Mouse (Mus musculus) G1E-ER4 (cell line): Measurements from ENCODE around the gene Tunar. TPM values are rescaled to one million over a fixed set of nuclear protein-coding genes. Genes with fewer than 3 reads are reported as not detected.

Experiments used
- GATA1 ChIP-seq: IDR thresholded peaks from one replicate; pipeline ENCODE4 v1.8.0; 2012; ENCODE audit warnings: low read length, inconsistent platforms
- polyA plus RNA-seq: library from polyadenylated mRNA; stranded (reverse); fragments of >175 nt; gene quantifications from 2 replicates; pipeline ENCODE4 v1.2.3, GENCODE M21; 2012

The Tunar gene
- not detected in 2 replicates for polyA plus RNA-seq

GRCm38 (mm10) chr12:105333570-105333969 is at the start of gene Tunar:
Tunar (plus strand) TSS chr12:105333870.
- TF ChIP-seq GATA1 = no peak

- no peak for TF ChIP-seq GATA1
These were observed 21.1 kb upstream of the Tunar start for GRCm38 (mm10) chr12:105312571-105313035.

- no peak for TF ChIP-seq GATA1
These were observed 19.3 kb upstream of the Tunar start for GRCm38 (mm10) chr12:105314328-105314727.

GRCm38 (mm10) chr12:105322160-105322559 is 11.5 kb upstream of the Tunar start:
- TF ChIP-seq GATA1 = no peak

GRCm38 (mm10) chr12:105327051-105327450 is 6.6 kb upstream of the Tunar start:
- no peak for TF ChIP-seq GATA1

GRCm38 (mm10) chr12:105328396-105328795 is 5.3 kb upstream of the Tunar start:
- no peak for TF ChIP-seq GATA1

GRCm38 (mm10) chr12:105336094-105336420 is 2.4 kb downstream of the Tunar start:
- no peak for TF ChIP-seq GATA1

- TF ChIP-seq GATA1 = no peak
These were observed 3.0 kb downstream of the Tunar start for GRCm38 (mm10) chr12:105336421-105337289.

- TF ChIP-seq GATA1 = no peak
These were observed 3.8 kb downstream of the Tunar start for GRCm38 (mm10) chr12:105337290-105338005.

- no peak for TF ChIP-seq GATA1
These were observed 4.7 kb downstream of the Tunar start for GRCm38 (mm10) chr12:105338256-105338977.

- TF ChIP-seq GATA1 = no peak
These were observed 7.9 kb downstream of the Tunar start for GRCm38 (mm10) chr12:105341523-105341922.

GRCm38 (mm10) chr12:105344460-105344859 is 10.8 kb downstream of the Tunar start:
- TF ChIP-seq GATA1 = no peak

GRCm38 (mm10) chr12:105346861-105347260 is 13.2 kb downstream of the Tunar start:
- TF ChIP-seq GATA1 = no peak

GRCm38 (mm10) chr12:105347261-105347660 is 13.6 kb downstream of the Tunar start:
- no peak for TF ChIP-seq GATA1

- no peak for TF ChIP-seq GATA1
These were observed 20.6 kb downstream of the Tunar start for GRCm38 (mm10) chr12:105354266-105354665.

- TF ChIP-seq GATA1 = no peak
These were observed 21.1 kb downstream of the Tunar start for GRCm38 (mm10) chr12:105354772-105355171.
